Mouse (Mus musculus) naive thymus-derived CD4-positive, alpha-beta T cell, adult 2 months (primary cell): ENCODE measurements around the gene Nudt12.
A peak's percentile ranks its signal among the peaks of the same experiment; 100 is the strongest.

Experiments used
- DNase-seq: peaks from one replicate; pipeline ENCODE4 v3.0.0-alpha.2; 2011; ENCODE audit warnings: low read depth

Gene Nudt12

GRCm38 (mm10) chr17:59013091-59013459 lies at the start of gene Nudt12:
TSS of gene Nudt12 (minus strand) at chr17:59013372.
- DNase-seq, result peak; percentile 3

GRCm38 (mm10) chr17:59053306-59053705 lies 40.1 kb upstream of the Nudt12 start:
- DNase-seq, result no peak

DNA sequence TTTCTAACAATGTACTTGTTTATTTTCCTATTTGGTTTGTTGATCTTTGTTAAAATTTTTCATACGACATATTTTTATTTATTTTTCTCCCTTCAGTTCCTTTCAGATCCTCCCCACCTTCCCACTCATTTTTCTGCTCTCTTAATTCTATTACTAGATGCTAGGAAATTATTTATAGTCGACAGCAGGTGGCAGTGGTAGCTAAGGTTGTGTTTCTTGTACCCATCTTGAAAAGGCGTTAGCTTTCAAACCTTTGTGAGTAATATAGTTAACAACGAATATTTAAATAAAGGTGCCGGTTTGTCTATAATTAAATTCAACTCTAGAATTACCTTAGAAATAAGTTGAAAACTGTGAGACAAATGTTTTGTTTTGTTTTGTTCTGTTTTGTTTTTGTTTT lies 26.6 kb upstream of the Nudt12 start:
- DNase-seq, result no peak

- no peak for DNase-seq
Measured at GRCm38 (mm10) chr17:59033445-59033844, 20.3 kb upstream of the Nudt12 start.

DNA sequence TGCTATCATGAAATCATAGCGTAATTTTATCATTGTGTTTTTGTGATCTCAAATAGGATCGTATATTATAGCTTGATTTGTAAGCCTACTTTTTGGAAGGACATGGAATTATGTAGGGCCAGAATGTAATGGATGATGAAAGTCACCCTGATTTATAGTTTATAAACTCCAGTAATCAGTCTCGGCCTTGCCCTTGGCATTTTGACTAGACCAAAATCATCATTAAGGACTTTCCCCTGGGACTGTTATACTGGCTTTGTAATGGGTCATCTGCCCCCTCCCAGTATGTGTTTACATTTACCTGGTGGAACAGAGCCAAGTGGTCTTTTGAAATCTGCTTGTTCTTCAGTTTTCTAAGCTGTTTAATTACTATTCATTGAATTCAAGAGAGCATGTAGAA lies 13.2 kb upstream of the Nudt12 start:
- no peak for DNase-seq

GRCm38 (mm10) chr17:59024502-59024901 lies 11.3 kb upstream of the Nudt12 start:
- no peak for DNase-seq

- no peak for DNase-seq
Measured at GRCm38 (mm10) chr17:59023971-59024370, 10.8 kb upstream of the Nudt12 start.

DNA sequence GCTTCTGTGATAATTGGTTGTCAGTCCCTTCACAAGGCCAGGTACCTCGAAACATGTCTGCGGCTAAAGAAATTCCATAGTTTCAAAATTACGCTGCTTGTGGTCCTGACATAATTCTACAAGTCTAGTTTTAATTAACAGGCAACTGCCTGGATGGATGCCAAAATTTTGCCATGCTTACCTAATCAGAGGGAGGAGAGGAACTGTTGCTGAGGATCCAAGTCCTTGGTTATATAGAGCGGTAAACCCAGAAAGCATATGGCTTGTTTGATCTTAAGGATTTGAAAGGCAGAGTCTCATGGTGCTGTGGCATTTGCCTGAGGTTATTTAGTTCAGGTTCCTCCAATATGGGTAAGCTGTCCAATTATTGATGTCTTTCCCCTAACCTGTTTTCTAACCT lies 5.5 kb upstream of the Nudt12 start:
- no peak for DNase-seq

GRCm38 (mm10) chr17:59012421-59013090 lies 616 bp downstream of the Nudt12 start:
- DNase-seq, result no peak

GRCm38 (mm10) chr17:59011546-59012307 lies 1.4 kb downstream of the Nudt12 start:
- DNase-seq, result no peak

- DNase-seq, result no peak
Measured at GRCm38 (mm10) chr17:58991275-58991674, 21.9 kb downstream of the Nudt12 start, which contains the start of gene Pdzph1. TSS of gene Pdzph1 (minus strand) at chr17:58991375.

DNA sequence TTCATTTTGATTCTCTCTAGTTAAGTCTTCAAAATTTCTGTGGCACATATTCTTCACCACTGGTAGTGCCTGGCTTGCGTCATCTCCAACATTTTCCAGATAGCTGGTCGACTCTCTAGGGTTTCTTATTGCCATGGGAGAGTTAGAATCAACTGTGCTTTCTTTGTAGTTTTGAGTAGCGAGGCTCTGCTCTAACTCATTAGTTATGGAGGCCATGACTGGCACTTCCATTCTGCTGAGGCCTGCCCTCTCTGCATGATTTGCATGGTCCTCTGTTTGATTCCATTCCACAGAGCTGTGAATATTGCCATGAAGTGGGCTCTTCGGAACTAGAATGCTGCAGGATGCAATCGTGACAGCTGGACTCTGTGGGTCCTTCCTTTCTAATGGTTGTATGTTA lies 39.9 kb downstream of the Nudt12 start:
- no peak for DNase-seq

- DNase-seq, result no peak
Measured at GRCm38 (mm10) chr17:58959905-58960304, 53.3 kb downstream of the Nudt12 start.

DNA sequence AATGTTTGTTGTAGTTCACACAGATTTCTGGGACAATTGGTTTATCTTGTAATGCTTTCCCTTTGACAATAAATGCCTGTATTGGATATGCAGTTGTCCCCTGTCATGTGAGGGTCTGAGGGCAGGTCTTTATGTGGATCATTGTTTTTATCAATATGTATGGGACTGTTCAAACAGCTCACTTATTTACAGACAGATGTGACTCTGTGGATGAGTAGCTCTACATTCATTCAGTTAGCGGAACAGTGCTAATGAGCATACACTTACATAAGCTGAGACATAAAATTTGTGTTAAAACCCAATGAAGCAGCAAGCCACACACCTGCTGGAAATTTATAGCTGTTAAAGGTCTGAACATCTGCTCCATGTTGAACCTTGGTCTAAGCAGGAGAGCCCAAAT lies 56.1 kb downstream of the Nudt12 start:
- DNase-seq, result no peak
